Mouse (Mus musculus) embryonic facial prominence, embryonic 14.5 days (tissue): ENCODE measurements around the gene Mall. TPM values are rescaled to one million over a fixed set of nuclear protein-coding genes. Genes with fewer than 3 reads are reported as not detected.

Source experiments
- ATAC-seq: fragments of 200-750 bp; cut with Nextera tagmentation; 2 replicates; pipeline ENCODE4 v1.8.0; 2017; ENCODE audit warnings: low read depth, moderate number of reproducible peaks, moderate TSS enrichment
- DNase-seq: peaks from one replicate; pipeline ENCODE4 v3.0.0-alpha.2; 2015; ENCODE audit warnings: low spot score
- H3K27ac ChIP-seq: fragments of 300-500 bp; sonication (generic); replicated peaks from 2 replicates; pipeline ENCODE4 v1.5.1; 2014; ENCODE audit warnings: low read depth, mild to moderate bottlenecking, low read length, moderate library complexity
- H3K27me3 ChIP-seq: fragments of 300-500 bp; sonication (generic); replicated peaks from 2 replicates; pipeline ENCODE4 v1.6.1; 2014; ENCODE audit warnings: low read length; ENCODE audit not compliant: control insufficient read depth, insufficient read depth
- H3K36me3 ChIP-seq: fragments of 300-500 bp; sonication (generic); 2 replicates; pipeline ENCODE4 v1.6.1; 2014; ENCODE audit warnings: low read length, mixed read lengths; ENCODE audit not compliant: control insufficient read depth, insufficient read depth
- H3K4me1 ChIP-seq: fragments of 300-500 bp; sonication (generic); 2 replicates; pipeline ENCODE4 v1.6.1; 2014; ENCODE audit warnings: antibody characterized with exemption, low read length; ENCODE audit not compliant: control insufficient read depth, insufficient read depth
- H3K4me2 ChIP-seq: fragments of 300-500 bp; sonication (generic); 2 replicates; pipeline ENCODE4 v1.6.1; 2014; ENCODE audit warnings: low read depth, mild to moderate bottlenecking, low read length, moderate library complexity, mixed read lengths
- H3K4me3 ChIP-seq: fragments of 300-500 bp; sonication (generic); 2 replicates; pipeline ENCODE4 v1.5.1; 2014; ENCODE audit warnings: low read depth, mild to moderate bottlenecking, low read length
- H3K9ac ChIP-seq: fragments of 300-500 bp; sonication (generic); 2 replicates; pipeline ENCODE4 v1.6.1; 2014; ENCODE audit warnings: low read depth, mild to moderate bottlenecking, low read length, moderate library complexity, mixed read lengths
- H3K9me3 ChIP-seq: fragments of 300-500 bp; sonication (generic); 2 replicates; pipeline ENCODE4 v1.6.1; 2016; ENCODE audit warnings: low read length; ENCODE audit not compliant: control insufficient read depth
- WGBS: fragments of 180-500 bp; shearing (Covaris S2); extraction: QIAGEN DNeasy Blood & Tissue Kit; methylation state at CpG from one replicate; pipeline ENCODE4 v1.1.7; 2014; 5-methylcytosine and 5-hydroxymethylcytosine counted together
- polyA plus RNA-seq: library from polyadenylated mRNA; unstranded; fragments of >200 nt; fragmentation: Nextera tagmentation; extraction: Ambion mirVana; gene quantifications from 2 replicates; pipeline ENCODE4 v1.2.1, GENCODE M21; 2014

Gene Mall
- polyA plus RNA-seq, 1 experiment from 2014 or later, result 17.8 TPM

GRCm38 (mm10) chr2:127722176-127722892 lies 7.4 kb downstream of the Mall start:
- DNase-seq (peak; percentile 93), ATAC-seq (no peak; the same call in 1 of the 2 replicates)
- Histone ChIP-seq H3K4me2 (no peak overlapping the region), H3K27ac (peak overlapping the region; percentile 69), H3K9me3 (no peaks in the 10 kb centered on the region), H3K4me3 (no peak overlapping the region), H3K27me3 (no peaks in the 10 kb centered on the region), H3K4me1 (peaks cover 8% of the 10 kb centered on the region; the same call in 1 of the 2 replicates), H3K9ac (no peak overlapping the region), H3K36me3 (no peaks in the 10 kb centered on the region)
- 43% methylated on average over 7 of the region's 7 CpGs for WGBS

DNA sequence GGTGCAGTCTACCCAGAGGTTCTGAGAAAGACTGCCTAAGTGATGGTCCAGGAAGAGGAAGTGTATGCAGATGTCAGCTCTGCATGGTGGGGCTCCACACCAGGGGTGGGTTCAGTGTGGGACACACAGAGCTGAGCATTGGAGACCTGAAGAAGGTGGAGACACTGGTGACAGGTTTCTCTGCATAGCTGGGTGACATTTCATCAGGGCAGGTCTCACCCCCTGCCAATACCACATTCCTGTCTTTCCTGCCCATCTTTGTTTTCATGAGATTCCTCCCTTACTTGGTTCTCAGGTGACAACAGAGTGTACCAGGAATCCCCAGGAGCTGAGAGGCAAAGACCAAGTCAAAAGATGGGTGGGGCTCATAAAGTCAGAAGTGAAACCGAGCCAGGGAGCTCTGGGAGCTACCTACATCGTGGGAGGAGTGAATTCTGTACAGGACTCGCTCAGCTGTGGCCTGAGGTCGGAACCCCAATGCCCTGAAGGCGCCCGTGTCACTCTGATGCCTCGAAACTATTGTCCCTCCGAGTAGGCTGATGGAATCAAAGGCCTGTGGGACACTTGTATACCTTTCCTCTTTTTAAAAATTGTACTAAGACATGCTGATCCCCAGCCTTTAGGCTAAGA lies 10.8 kb downstream of the Mall start:
- Histone ChIP-seq H3K9me3 (no peaks in the 10 kb centered on the region), H3K4me3 (no peak overlapping the region), H3K27me3 (no peaks in the 10 kb centered on the region), H3K4me2 (no peak overlapping the region), H3K9ac (no peak overlapping the region), H3K36me3 (no peaks in the 10 kb centered on the region), H3K27ac (peak overlapping the region; percentile 4; the same call in 1 of the 2 replicates), H3K4me1 (peaks cover 13% of the 10 kb centered on the region; the same call in 1 of the 2 replicates)
- DNase-seq (peak; percentile 58), ATAC-seq (peak; percentile 65)
- WGBS, result 48% methylated on average over 8 of the region's 8 CpGs

DNA sequence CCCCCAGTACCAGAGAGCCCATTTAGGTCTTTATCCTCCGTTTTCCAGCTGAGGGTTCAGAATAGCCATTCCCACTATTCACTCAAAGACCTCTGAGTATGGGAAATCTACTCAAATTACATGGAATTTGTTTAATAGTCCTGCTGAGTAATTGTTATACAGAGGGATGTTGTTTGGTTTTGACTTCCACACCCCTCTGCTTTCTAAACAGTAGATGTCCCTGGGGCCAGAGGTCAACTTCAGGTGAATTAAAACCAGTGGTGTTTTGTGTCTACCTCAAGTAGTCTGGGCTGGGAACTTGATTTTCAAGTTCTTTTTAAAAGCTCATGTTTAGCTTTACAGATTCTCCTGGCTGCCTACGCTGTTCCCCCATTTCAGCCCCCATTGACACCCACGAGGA lies 15.0 kb downstream of the Mall start:
- Histone ChIP-seq H3K27me3 (no peaks in the 10 kb centered on the region), H3K4me2 (no peak overlapping the region), H3K27ac (no peak overlapping the region), H3K36me3 (no peaks in the 10 kb centered on the region), H3K9me3 (no peaks in the 10 kb centered on the region), H3K4me1 (peaks cover 5% of the 10 kb centered on the region; the same call in 1 of the 2 replicates), H3K9ac (no peak overlapping the region), H3K4me3 (no peak overlapping the region)
- 41% methylated on average over 3 of the region's 3 CpGs for WGBS
- ATAC-seq, result no peak
- peak; percentile 44 for DNase-seq

DNA sequence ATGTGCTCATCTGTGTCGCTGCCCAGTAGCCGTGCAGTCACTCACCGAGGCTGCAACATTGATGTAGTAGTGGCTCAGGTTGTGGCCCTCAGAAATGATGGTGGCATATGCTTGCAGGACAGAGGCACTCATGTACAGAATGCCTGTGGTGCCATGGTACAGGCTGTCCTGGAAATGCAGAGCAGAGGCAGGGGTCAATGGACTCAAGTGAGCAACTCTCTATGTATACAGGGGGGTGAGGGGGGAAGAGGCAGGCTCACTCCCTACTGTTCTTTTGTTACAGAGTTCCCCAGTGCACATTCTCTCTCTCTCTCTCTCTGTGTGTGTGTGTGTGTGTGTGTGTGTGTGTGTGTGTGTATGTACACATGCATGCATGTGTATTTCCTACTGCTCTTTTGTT lies 20.9 kb downstream of the Mall start:
- DNase-seq, result no peak
- H3K9me3 ChIP-seq, result no peaks in the 10 kb centered on the region
- no peaks in the 10 kb centered on the region for H3K27me3 ChIP-seq
- no peaks in the 10 kb centered on the region for H3K36me3 ChIP-seq
- H3K4me2 ChIP-seq, result no peak overlapping the region
- H3K4me1 ChIP-seq, result no peaks in the 10 kb centered on the region
- no peak overlapping the region for H3K4me3 ChIP-seq
- no peak for ATAC-seq
- no peak overlapping the region for H3K9ac ChIP-seq
- 74% methylated on average over 3 of the region's 3 CpGs for WGBS
- H3K27ac ChIP-seq, result no peak overlapping the region

DNA sequence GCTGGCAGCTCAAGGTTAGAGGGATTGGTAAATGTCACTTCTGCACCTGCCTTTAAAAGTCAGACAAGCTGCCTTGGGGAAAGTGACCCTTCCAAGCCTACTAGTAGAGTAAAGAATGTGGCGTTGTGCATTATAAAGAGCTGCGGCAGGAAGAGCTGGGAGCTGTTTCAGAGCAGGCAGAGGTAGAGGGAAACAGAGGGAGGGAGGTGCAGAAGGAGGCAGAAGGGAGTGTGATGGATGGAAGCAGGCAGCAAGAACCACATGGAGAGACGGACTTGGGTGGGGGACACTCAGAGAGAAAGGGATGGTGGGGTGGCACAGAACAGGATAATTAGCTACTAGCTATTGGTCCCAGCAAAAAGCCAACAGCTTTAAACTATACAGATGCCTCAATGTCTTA lies 21.7 kb downstream of the Mall start:
- Histone ChIP-seq H3K36me3 (no peaks in the 10 kb centered on the region), H3K9me3 (no peaks in the 10 kb centered on the region), H3K4me3 (no peak overlapping the region), H3K4me1 (no peaks in the 10 kb centered on the region), H3K4me2 (no peak overlapping the region), H3K27me3 (no peaks in the 10 kb centered on the region), H3K9ac (no peak overlapping the region), H3K27ac (no peak overlapping the region)
- 39% methylated on average over 3 of the region's 3 CpGs for WGBS
- DNase-seq (no peak), ATAC-seq (no peak)

- no peaks in the 10 kb centered on the region for H3K36me3 ChIP-seq
- no peak overlapping the region for H3K27ac ChIP-seq
- H3K4me3 ChIP-seq, result no peak overlapping the region
- H3K4me1 ChIP-seq, result no peaks in the 10 kb centered on the region
- ATAC-seq, result no peak
- WGBS, result 88% methylated on average over 6 of the region's 6 CpGs
- H3K27me3 ChIP-seq, result no peaks in the 10 kb centered on the region
- no peak overlapping the region for H3K4me2 ChIP-seq
- DNase-seq, result no peak
- H3K9ac ChIP-seq, result no peak overlapping the region
- H3K9me3 ChIP-seq, result no peaks in the 10 kb centered on the region
Measured at GRCm38 (mm10) chr2:127705267-127705666, 24.5 kb downstream of the Mall start.

DNA sequence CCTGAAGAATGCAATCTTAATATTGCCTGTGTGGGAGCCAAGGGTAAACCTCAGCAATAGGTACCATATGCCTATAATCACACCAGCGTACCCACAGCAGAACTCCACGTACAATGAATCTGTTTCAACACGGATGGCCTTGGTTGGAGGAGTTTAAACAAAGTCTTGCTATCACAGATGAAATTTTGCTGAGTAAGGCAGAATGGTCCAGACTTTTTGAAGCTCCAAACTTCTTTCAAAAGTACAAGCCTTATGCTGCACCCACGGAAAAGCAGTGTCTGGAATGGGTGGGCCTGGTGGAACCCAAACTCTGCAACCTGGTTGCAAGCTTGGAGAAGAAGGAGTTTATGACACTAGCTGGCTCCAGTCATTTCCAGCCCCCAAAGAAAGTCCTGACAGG lies 40.5 kb downstream of the Mall start:
- no peaks in the 10 kb centered on the region for H3K27me3 ChIP-seq
- no peak for DNase-seq
- ATAC-seq, result no peak
- no peak overlapping the region for H3K4me2 ChIP-seq
- H3K4me3 ChIP-seq, result no peak overlapping the region
- 78% methylated on average over 4 of the region's 4 CpGs for WGBS
- no peak overlapping the region for H3K27ac ChIP-seq
- H3K36me3 ChIP-seq, result no peaks in the 10 kb centered on the region
- H3K4me1 ChIP-seq, result no peaks in the 10 kb centered on the region
- H3K9me3 ChIP-seq, result no peaks in the 10 kb centered on the region
- H3K9ac ChIP-seq, result no peak overlapping the region

- DNase-seq (peak; percentile 86), ATAC-seq (peak; percentile 89)
- no peak overlapping the region for H3K4me2 ChIP-seq
- H3K4me3 ChIP-seq, result no peak overlapping the region
- H3K9me3 ChIP-seq, result no peaks in the 10 kb centered on the region
- H3K27ac ChIP-seq, result no peak overlapping the region
- no peaks in the 10 kb centered on the region for H3K36me3 ChIP-seq
- WGBS, result 40% methylated on average over 12 of the region's 12 CpGs
- no peaks in the 10 kb centered on the region for H3K27me3 ChIP-seq
- no peak overlapping the region for H3K9ac ChIP-seq
- 0 out of 2 replicates have a peak, but pooled peaks cover 3% of the 10 kb centered on the region for H3K4me1 ChIP-seq
Measured at GRCm38 (mm10) chr2:127683687-127684331, 45.9 kb downstream of the Mall start.
